Mouse (Mus musculus): ENCODE measurements around the gene Usp19.

The Usp19 gene

DNA sequence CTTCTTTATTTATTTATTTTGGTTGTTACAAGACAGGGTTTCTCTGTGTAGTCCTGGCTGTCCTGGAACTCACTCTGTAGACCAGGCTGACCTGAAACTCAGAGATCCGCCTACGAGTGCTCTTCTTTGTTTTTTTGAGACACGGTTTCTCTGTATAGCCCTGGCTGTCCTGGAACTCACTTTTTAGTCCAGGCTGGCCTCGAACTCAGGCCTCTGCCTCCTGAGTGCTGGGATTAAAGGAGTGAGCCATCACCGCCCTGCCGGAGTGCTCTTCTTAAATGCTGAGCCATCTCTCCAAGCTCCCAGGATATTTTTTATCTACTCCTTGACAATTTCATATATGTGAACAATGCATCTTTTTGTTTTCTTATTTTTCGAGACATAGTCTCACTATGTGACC, 16.5 kb downstream of the Usp19 start:
- no peak for DNase-seq

GRCm38 (mm10) chr9:108507619-108508434, 17.4 kb downstream of the Usp19 start, which contains the start of gene Qars:
Gene Qars (plus strand): TSS chr9:108507706.
- peak; percentile 94 to 96 for DNase-seq

GRCm38 (mm10) chr9:108508776-108509175, 18.4 kb downstream of the Usp19 start:
- DNase-seq = no peak

GRCm38 (mm10) chr9:108516380-108517251, 26.2 kb downstream of the Usp19 start, which contains the start of gene Qrich1:
Gene Qrich1 (plus strand): TSS chr9:108516806.
- peak; percentile 95 for DNase-seq

DNA sequence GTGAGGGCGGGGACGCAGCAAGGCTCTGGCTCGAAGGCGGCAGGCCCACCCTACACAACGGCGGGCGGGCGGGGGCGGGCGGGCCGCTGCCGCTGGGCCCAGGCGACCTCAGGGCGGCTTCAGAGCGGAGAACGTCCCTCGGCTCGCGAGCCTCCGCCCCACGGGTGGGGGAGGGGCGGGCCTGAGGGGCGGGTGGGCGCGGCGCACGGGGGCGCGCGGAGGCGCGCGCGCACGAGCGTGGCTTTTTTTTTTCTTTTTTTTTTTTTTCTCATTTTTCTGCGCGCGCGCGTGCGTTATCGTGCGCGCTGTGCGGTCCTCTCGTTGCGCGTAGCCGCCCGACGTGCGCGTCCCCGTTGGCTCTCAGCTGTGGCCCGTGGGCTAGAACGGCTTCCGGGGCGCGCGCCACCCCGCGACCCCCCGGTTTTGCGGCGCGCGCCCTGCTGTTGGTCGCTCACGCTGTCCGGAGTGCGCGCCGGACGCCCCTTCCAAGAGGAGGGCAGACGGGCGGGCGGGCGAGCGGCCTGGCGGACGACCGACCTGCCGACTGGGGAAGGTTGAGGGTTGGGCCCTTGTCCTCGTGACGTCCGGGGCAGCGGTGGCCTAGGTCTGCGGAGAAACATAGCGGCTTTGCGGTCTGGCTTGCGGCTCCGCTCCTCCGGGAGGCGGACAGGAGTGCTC, 27.0 kb downstream of the Usp19 start:
- DNase-seq = peak; percentile 81 to 88

GRCm38 (mm10) chr9:108517931-108518332, 27.5 kb downstream of the Usp19 start:
- DNase-seq = no peak

- DNase-seq = no peak
Measured at GRCm38 (mm10) chr9:108521604-108522003, 31.2 kb downstream of the Usp19 start.

DNA sequence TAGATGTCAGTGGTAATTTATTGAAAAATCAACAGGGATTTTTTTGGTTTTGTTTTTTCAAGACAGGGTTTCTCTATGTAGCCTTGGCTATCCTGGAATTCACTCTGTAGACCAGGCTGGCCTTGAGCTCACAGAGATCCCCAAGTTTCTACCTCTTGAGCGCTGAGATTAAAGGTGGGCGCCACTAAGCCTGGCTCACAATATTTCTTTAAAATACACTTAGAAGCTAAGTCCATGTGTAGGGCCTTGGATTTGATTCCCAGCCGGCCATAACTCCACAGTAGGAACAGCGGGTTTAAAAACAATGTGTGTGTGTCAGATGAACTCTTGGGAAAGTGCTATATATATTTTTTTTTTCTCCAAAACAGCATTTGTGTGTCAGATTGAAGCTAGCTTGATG, 32.9 kb downstream of the Usp19 start:
- DNase-seq = no peak

GRCm38 (mm10) chr9:108525400-108525799, 35.0 kb downstream of the Usp19 start:
- DNase-seq = no peak

- DNase-seq = no peak
Measured at GRCm38 (mm10) chr9:108530954-108531353, 40.6 kb downstream of the Usp19 start.

DNA sequence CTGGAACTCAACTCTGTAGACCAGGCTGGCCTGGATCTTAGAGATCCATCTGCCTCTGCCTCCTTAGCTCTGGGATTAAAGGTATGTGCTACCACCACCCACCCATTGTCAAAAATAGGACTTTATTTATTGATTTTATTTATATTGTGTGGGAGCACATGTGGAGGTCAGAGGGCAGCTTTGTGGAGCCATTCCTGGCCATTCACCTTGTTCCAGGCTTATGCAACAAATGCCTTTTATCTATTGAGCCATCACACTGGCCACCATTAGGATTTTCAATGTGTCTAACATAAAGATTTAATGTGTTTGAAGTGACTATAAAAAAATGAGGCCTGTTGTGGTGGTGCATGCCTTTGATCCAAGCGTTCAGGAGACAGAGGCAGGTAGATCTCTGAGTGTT, 41.1 kb downstream of the Usp19 start:
- DNase-seq = no peak

- DNase-seq = no peak
Measured at GRCm38 (mm10) chr9:108540846-108541245, 50.4 kb downstream of the Usp19 start.

- no peak for DNase-seq
Measured at GRCm38 (mm10) chr9:108545986-108546385, 55.6 kb downstream of the Usp19 start.

DNA sequence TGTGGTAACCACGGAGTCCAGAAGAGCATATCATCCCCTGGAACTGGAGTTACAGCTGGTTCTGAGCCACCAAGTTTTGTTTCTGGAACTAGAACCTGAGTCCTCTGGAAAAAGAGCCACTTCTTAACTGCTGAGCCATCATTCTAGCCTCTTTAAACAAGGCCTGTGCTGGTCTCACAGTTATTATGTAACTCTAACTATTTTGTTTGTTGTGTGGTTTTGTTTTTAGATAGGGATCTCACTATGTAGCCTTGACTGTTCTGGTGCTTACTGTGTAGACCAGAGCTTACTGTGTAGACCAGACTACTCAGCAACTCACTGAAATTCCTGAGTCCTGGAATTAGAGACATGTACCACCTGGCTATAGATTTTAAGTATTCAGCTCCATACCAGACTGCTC, 56.5 kb downstream of the Usp19 start:
- DNase-seq = no peak

Data from cerebellum, adult 18-20 months (tissue).